Mouse (Mus musculus): Measurements from ENCODE around the gene Olfr735. TPM values are rescaled to one million over a fixed set of nuclear protein-coding genes. Genes with fewer than 3 reads are reported as not detected.

The Olfr735 gene
- not detected in 2 replicates for polyA plus RNA-seq (2015; fragmentation: Nextera tagmentation; extraction: Ambion mirVana)

- no peaks in the 10 kb centered on the region for H3K27me3 ChIP-seq
- no peak within 1 kb of the TSS for H3K27ac ChIP-seq
- ATAC-seq (ENCODE audit: low FRiP score): no peak
- H3K36me3 ChIP-seq: no peaks in the 10 kb centered on the region
- H3K4me1 ChIP-seq (replicated peaks): no peaks in the 10 kb centered on the region
- no peak within 1 kb of the TSS for H3K9ac ChIP-seq
- H3K9me3 ChIP-seq: no peaks in the 10 kb centered on the region
- no peak within 1 kb of the TSS for H3K4me2 ChIP-seq
- 87% methylated on average over 2 of the region's 2 CpGs for WGBS
- H3K4me3 ChIP-seq: no peak within 1 kb of the TSS
Observed at GRCm38 (mm10) chr14:50348796-50349195, at the start of gene Olfr735. Gene Olfr735 (minus strand): TSS chr14:50348872.

DNA sequence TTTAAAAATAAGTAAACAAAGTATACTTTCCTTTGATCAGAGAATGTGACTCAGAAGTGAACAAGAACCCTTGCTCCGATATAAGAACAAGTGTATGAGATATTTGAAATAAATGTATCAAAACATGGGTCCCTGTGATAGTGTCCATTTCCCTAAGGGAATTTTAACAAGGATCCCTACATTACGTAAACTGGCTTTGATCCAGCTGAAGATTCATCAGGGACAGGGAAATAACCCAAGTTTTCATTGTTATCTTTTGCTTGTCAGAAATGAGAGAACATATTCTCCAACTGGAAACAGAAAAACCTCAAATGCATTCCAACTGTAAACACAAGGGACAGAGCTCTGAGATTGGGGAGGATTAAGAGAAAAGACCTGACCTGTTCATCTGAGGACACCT, 32.2 kb upstream of the Olfr735 start, which contains the start of gene Olfr736:
Gene Olfr736 (plus strand): TSS at position 301 of the 400 bp plus-strand sequence.
- Histone ChIP-seq H3K9me3 (peaks cover 2% of the 10 kb centered on the region; the same call in 1 of the 2 replicates), H3K4me2 (no peak within 1 kb of the TSS), H3K9ac (no peak within 1 kb of the TSS), H3K4me1 (replicated peaks) (no peaks in the 10 kb centered on the region), H3K27ac (no peak within 1 kb of the TSS), H3K27me3 (no peaks in the 10 kb centered on the region), H3K36me3 (no peaks in the 10 kb centered on the region), H3K4me3 (no peak within 1 kb of the TSS)
- 91% methylated on average over 2 of the region's 2 CpGs for WGBS
- no peak for ATAC-seq (ENCODE audit: low FRiP score)

- no peak overlapping the region for H3K4me3 ChIP-seq
- no peak overlapping the region for H3K4me2 ChIP-seq
- H3K9ac ChIP-seq: no peak overlapping the region
- H3K4me1 ChIP-seq (replicated peaks): no peaks in the 10 kb centered on the region
- H3K9me3 ChIP-seq: no peaks in the 10 kb centered on the region
- no peaks in the 10 kb centered on the region for H3K36me3 ChIP-seq
- H3K27me3 ChIP-seq: no peaks in the 10 kb centered on the region
- no peak overlapping the region for H3K27ac ChIP-seq
- 87% methylated on average over 2 of the region's 2 CpGs for WGBS
- no peak for ATAC-seq (ENCODE audit: low FRiP score)
Observed at GRCm38 (mm10) chr14:50363561-50363960, 14.9 kb upstream of the Olfr735 start.

GRCm38 (mm10) chr14:50360480-50360879, 11.8 kb upstream of the Olfr735 start:
- no peaks in the 10 kb centered on the region for H3K9me3 ChIP-seq
- H3K36me3 ChIP-seq: no peaks in the 10 kb centered on the region
- no peak overlapping the region for H3K27ac ChIP-seq
- H3K9ac ChIP-seq: no peak overlapping the region
- no peaks in the 10 kb centered on the region for H3K27me3 ChIP-seq
- 90% methylated on average over 3 of the region's 3 CpGs for WGBS
- no peaks in the 10 kb centered on the region for H3K4me1 ChIP-seq (replicated peaks)
- ATAC-seq (ENCODE audit: low FRiP score): no peak
- no peak overlapping the region for H3K4me3 ChIP-seq
- no peak overlapping the region for H3K4me2 ChIP-seq

- no peak within 1 kb of the TSS for H3K27ac ChIP-seq
- WGBS: 89% methylated on average over 2 of the region's 2 CpGs
- no peak for ATAC-seq (ENCODE audit: low FRiP score)
Observed at GRCm38 (mm10) chr14:50357593-50357992, 8.9 kb upstream of the Olfr735 start, which contains the start of gene Tlr11. Gene Tlr11 (plus strand): TSS chr14:50357914.

DNA sequence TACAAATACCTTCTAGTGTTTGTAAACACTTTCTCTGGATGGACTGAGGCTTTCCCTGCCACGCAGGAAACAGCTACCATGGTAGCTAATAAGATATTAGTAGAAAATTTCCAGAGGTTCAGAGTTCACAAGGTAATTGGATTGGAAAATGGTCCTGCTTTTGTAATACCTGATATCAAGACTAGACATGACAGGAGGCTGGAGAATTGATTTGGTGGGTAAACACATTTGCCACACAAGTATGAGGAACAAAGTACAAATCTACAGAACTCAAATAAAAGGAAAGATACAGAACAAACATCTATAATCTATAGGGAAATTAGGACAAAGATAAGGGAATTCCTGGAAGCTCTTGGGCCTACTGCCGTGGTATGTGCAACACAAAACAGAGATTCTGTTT, 8.1 kb upstream of the Olfr735 start:
- no peak overlapping the region for H3K4me2 ChIP-seq
- H3K9me3 ChIP-seq: no peaks in the 10 kb centered on the region
- H3K4me1 ChIP-seq (replicated peaks): no peaks in the 10 kb centered on the region
- WGBS: 90% methylated on average over 2 of the region's 2 CpGs
- no peak overlapping the region for H3K9ac ChIP-seq
- no peak overlapping the region for H3K27ac ChIP-seq
- H3K36me3 ChIP-seq: no peaks in the 10 kb centered on the region
- no peaks in the 10 kb centered on the region for H3K27me3 ChIP-seq
- ATAC-seq (ENCODE audit: low FRiP score): no peak
- no peak overlapping the region for H3K4me3 ChIP-seq

More at GRCm38 (mm10) chr14:50357593-50357992, 8.9 kb upstream of the Olfr735 start, which contains the start of gene Tlr11:
- no peak within 1 kb of the TSS for H3K4me2 ChIP-seq
- H3K9me3 ChIP-seq: no peaks in the 10 kb centered on the region
- no peak within 1 kb of the TSS for H3K9ac ChIP-seq
- no peaks in the 10 kb centered on the region for H3K4me1 ChIP-seq (replicated peaks)
- H3K36me3 ChIP-seq: no peaks in the 10 kb centered on the region
- H3K27me3 ChIP-seq: no peaks in the 10 kb centered on the region
- no peak within 1 kb of the TSS for H3K4me3 ChIP-seq

DNA sequence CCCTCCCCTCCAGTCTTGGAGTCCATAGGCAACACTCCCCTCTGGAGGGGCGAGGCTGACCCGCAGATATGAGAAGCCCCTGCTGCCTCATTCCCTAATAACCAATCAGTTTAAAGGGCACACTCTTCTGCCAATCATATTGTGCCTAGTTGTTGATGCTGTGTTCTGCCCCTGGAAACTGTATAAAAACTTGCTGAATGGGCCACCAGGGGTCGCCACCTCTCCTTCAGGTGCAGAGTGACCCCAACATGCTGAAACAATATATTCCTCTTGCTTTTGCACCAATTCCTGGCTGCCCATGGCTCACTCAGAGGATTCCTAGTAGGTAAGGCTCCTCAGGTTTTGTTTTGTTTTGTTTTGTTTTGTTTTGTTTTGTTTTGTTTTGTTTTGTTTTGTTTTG, 3.8 kb upstream of the Olfr735 start:
- H3K4me2 ChIP-seq: no peak overlapping the region
- no peak for ATAC-seq (ENCODE audit: low FRiP score)

GRCm38 (mm10) chr14:50326661-50327060, 22.0 kb downstream of the Olfr735 start, which contains the start of gene Olfr734:
Gene Olfr734 (minus strand): TSS chr14:50326761.
- Histone ChIP-seq H3K4me3 (no peak within 1 kb of the TSS), H3K36me3 (no peaks in the 10 kb centered on the region), H3K4me2 (no peak within 1 kb of the TSS), H3K4me1 (replicated peaks) (no peaks in the 10 kb centered on the region), H3K9ac (no peak within 1 kb of the TSS), H3K9me3 (no peaks in the 10 kb centered on the region), H3K27ac (no peak within 1 kb of the TSS), H3K27me3 (no peaks in the 10 kb centered on the region)
- ATAC-seq (ENCODE audit: low FRiP score): no peak
- WGBS: 85% methylated on average over 1 of the region's 1 CpGs

More for the DNA sequence above, 3.8 kb upstream of the Olfr735 start:
- no peaks in the 10 kb centered on the region for H3K4me1 ChIP-seq (replicated peaks)
- H3K9me3 ChIP-seq: no peaks in the 10 kb centered on the region
- no peak overlapping the region for H3K9ac ChIP-seq
- H3K27me3 ChIP-seq: no peaks in the 10 kb centered on the region
- WGBS: 41% methylated on average over 3 of the region's 3 CpGs
- no peak overlapping the region for H3K27ac ChIP-seq
- no peaks in the 10 kb centered on the region for H3K36me3 ChIP-seq
- H3K4me3 ChIP-seq: no peak overlapping the region

DNA sequence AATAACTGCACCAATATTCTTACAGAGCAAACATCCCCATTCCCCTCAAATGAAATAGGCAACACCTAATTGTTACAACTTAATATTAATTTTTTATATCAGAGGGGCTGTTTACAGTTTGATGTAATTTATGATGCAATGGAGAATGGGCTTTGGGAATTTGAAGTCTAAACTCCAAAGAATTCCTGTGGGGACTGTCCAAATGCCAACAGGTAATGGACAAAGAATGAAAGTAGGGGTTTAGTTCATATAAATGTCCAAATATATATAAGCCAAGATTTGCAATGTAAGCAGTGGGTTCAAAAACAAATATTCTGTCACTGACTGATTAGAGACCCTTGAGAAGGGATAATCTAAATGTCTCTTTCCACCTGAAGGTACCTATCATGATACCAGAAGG, 47.2 kb downstream of the Olfr735 start, which contains the start of gene Olfr733:
Gene Olfr733 (minus strand): TSS at position 101 of the 400 bp plus-strand sequence.
- Histone ChIP-seq H3K4me1 (replicated peaks) (no peaks in the 10 kb centered on the region), H3K9me3 (no peaks in the 10 kb centered on the region)
- ATAC-seq (ENCODE audit: low FRiP score): no peak

More for the DNA sequence above, 47.2 kb downstream of the Olfr735 start, which contains the start of gene Olfr733:
- no peaks in the 10 kb centered on the region for H3K27me3 ChIP-seq
- H3K4me2 ChIP-seq: no peak within 1 kb of the TSS
- H3K4me3 ChIP-seq: no peak within 1 kb of the TSS
- no peaks in the 10 kb centered on the region for H3K36me3 ChIP-seq
- no peak within 1 kb of the TSS for H3K9ac ChIP-seq
- H3K27ac ChIP-seq: no peak within 1 kb of the TSS

Other genes with a start within 250 kb of the Olfr735 start
- not detected in 2 replicates for gene Olfr727, start 225.7 kb downstream of the Olfr735 start, polyA plus RNA-seq (2015; fragmentation: Nextera tagmentation; extraction: Ambion mirVana)
- gene Olfr728, start 206.2 kb downstream of the Olfr735 start, polyA plus RNA-seq (2015; fragmentation: Nextera tagmentation; extraction: Ambion mirVana): not detected in 2 replicates
- gene Olfr729, start 196.0 kb downstream of the Olfr735 start, polyA plus RNA-seq (2015; fragmentation: Nextera tagmentation; extraction: Ambion mirVana): not detected in 2 replicates
- not detected in 2 replicates for gene Olfr730, start 160.7 kb downstream of the Olfr735 start, polyA plus RNA-seq (2015; fragmentation: Nextera tagmentation; extraction: Ambion mirVana)
- gene Olfr731, start 107.0 kb downstream of the Olfr735 start, polyA plus RNA-seq (2015; fragmentation: Nextera tagmentation; extraction: Ambion mirVana): not detected in 2 replicates
- not detected in 2 replicates for gene Olfr732, start 64.7 kb downstream of the Olfr735 start, polyA plus RNA-seq (2015; fragmentation: Nextera tagmentation; extraction: Ambion mirVana)
- gene Olfr733, start 47.4 kb downstream of the Olfr735 start, polyA plus RNA-seq (2015; fragmentation: Nextera tagmentation; extraction: Ambion mirVana): not detected in 2 replicates
- not detected in 2 replicates for gene Olfr734, start 22.1 kb downstream of the Olfr735 start, polyA plus RNA-seq (2015; fragmentation: Nextera tagmentation; extraction: Ambion mirVana)
- not detected in 2 replicates for gene Tlr11, start 9.0 kb upstream of the Olfr735 start, polyA plus RNA-seq (2015; fragmentation: Nextera tagmentation; extraction: Ambion mirVana)
- gene Olfr736, start 32.3 kb upstream of the Olfr735 start, polyA plus RNA-seq (2015; fragmentation: Nextera tagmentation; extraction: Ambion mirVana): not detected in 2 replicates
- not detected in 2 replicates for gene Olfr738, start 58.7 kb upstream of the Olfr735 start, polyA plus RNA-seq (2015; fragmentation: Nextera tagmentation; extraction: Ambion mirVana)
- not detected in 2 replicates for gene Olfr739, start 69.8 kb upstream of the Olfr735 start, polyA plus RNA-seq (2015; fragmentation: Nextera tagmentation; extraction: Ambion mirVana)
- gene Olfr740, start 96.7 kb upstream of the Olfr735 start, polyA plus RNA-seq (2015; fragmentation: Nextera tagmentation; extraction: Ambion mirVana): not detected in 2 replicates
- not detected in 2 replicates for gene Olfr741, start 123.9 kb upstream of the Olfr735 start, polyA plus RNA-seq (2015; fragmentation: Nextera tagmentation; extraction: Ambion mirVana)
- gene Olfr742, start 154.7 kb upstream of the Olfr735 start, polyA plus RNA-seq (2015; fragmentation: Nextera tagmentation; extraction: Ambion mirVana): not detected in 2 replicates
- gene Olfr743, start 173.0 kb upstream of the Olfr735 start, polyA plus RNA-seq (2015; fragmentation: Nextera tagmentation; extraction: Ambion mirVana): not detected in 2 replicates

All from hindbrain, embryonic 13.5 days (tissue).